Mouse (Mus musculus): Measurements from ENCODE around the gene Kl. TPM values are rescaled to one million over a fixed set of nuclear protein-coding genes. Genes with fewer than 3 reads are reported as not detected.
A peak's percentile ranks its signal among the peaks of the same experiment; 100 is the strongest.

Kl gene
- polyA plus RNA-seq, 1 experiment from 2014 or later, result 0.42 TPM

- DNase-seq (ENCODE audit: low spot score), result no peak
- Histone ChIP-seq H3K27ac (replicated peaks; ENCODE audit: low read depth, low read length) (no peak overlapping the region), H3K36me3 (ENCODE audit: control insufficient read depth, insufficient read depth, low read length) (no peaks in the 10 kb centered on the region), H3K4me3 (ENCODE audit: low read depth, low read length) (no peak overlapping the region), H3K4me2 (ENCODE audit: low read depth, low read length) (no peak overlapping the region), H3K9ac (ENCODE audit: low read depth, low read length) (no peak overlapping the region), H3K4me1 (ENCODE audit: control insufficient read depth, insufficient read depth, low read length) (no peaks in the 10 kb centered on the region), H3K27me3 (replicated peaks; ENCODE audit: control insufficient read depth, insufficient read depth, low read length) (no peaks in the 10 kb centered on the region), H3K9me3 (ENCODE audit: control insufficient read depth, low read length) (no peaks in the 10 kb centered on the region)
- ATAC-seq (ENCODE audit: low read depth), result no peak
- 64% methylated on average over 2 of the region's 2 CpGs for WGBS
Measured at GRCm38 (mm10) chr5:150919961-150920360, 32.4 kb upstream of the Kl start.

GRCm38 (mm10) chr5:150929406-150929805 lies 23.0 kb upstream of the Kl start:
- DNase-seq (ENCODE audit: low spot score), result no peak
- H3K9ac ChIP-seq (ENCODE audit: low read depth, low read length), result no peak overlapping the region
- H3K4me1 ChIP-seq (ENCODE audit: control insufficient read depth, insufficient read depth, low read length), result no peaks in the 10 kb centered on the region
- 75% methylated on average over 2 of the region's 2 CpGs for WGBS
- ATAC-seq (ENCODE audit: low read depth), result no peak
- H3K4me3 ChIP-seq (ENCODE audit: low read depth, low read length), result no peak overlapping the region
- H3K36me3 ChIP-seq (ENCODE audit: control insufficient read depth, insufficient read depth, low read length), result no peaks in the 10 kb centered on the region
- no peaks in the 10 kb centered on the region for H3K27me3 ChIP-seq (replicated peaks; ENCODE audit: control insufficient read depth, insufficient read depth, low read length)
- H3K27ac ChIP-seq (replicated peaks; ENCODE audit: low read depth, low read length), result no peak overlapping the region
- no peak overlapping the region for H3K4me2 ChIP-seq (ENCODE audit: low read depth, low read length)
- no peaks in the 10 kb centered on the region for H3K9me3 ChIP-seq (ENCODE audit: control insufficient read depth, low read length)

GRCm38 (mm10) chr5:150932596-150932995 lies 19.8 kb upstream of the Kl start:
- Histone ChIP-seq H3K4me3 (ENCODE audit: low read depth, low read length) (no peak overlapping the region), H3K27ac (replicated peaks; ENCODE audit: low read depth, low read length) (no peak overlapping the region), H3K36me3 (ENCODE audit: control insufficient read depth, insufficient read depth, low read length) (no peaks in the 10 kb centered on the region), H3K9ac (ENCODE audit: low read depth, low read length) (no peak overlapping the region), H3K4me1 (ENCODE audit: control insufficient read depth, insufficient read depth, low read length) (peaks cover 5% of the 10 kb centered on the region), H3K27me3 (replicated peaks; ENCODE audit: control insufficient read depth, insufficient read depth, low read length) (no peaks in the 10 kb centered on the region), H3K9me3 (ENCODE audit: control insufficient read depth, low read length) (no peaks in the 10 kb centered on the region), H3K4me2 (ENCODE audit: low read depth, low read length) (no peak overlapping the region)
- 66% methylated on average over 2 of the region's 2 CpGs for WGBS
- DNase-seq (ENCODE audit: low spot score) (no peak), ATAC-seq (ENCODE audit: low read depth) (no peak)

GRCm38 (mm10) chr5:150936213-150936612 lies 16.2 kb upstream of the Kl start:
- peak; percentile 54 for DNase-seq (ENCODE audit: low spot score)
- Histone ChIP-seq H3K36me3 (ENCODE audit: control insufficient read depth, insufficient read depth, low read length) (no peaks in the 10 kb centered on the region), H3K4me2 (ENCODE audit: low read depth, low read length) (no peak overlapping the region), H3K9me3 (ENCODE audit: control insufficient read depth, low read length) (no peaks in the 10 kb centered on the region), H3K9ac (ENCODE audit: low read depth, low read length) (no peak overlapping the region), H3K4me1 (ENCODE audit: control insufficient read depth, insufficient read depth, low read length) (peaks cover 8% of the 10 kb centered on the region), H3K4me3 (ENCODE audit: low read depth, low read length) (no peak overlapping the region), H3K27me3 (replicated peaks; ENCODE audit: control insufficient read depth, insufficient read depth, low read length) (no peaks in the 10 kb centered on the region), H3K27ac (replicated peaks; ENCODE audit: low read depth, low read length) (no peak overlapping the region)
- 33% methylated on average over 5 of the region's 5 CpGs for WGBS
- no peak for ATAC-seq (ENCODE audit: low read depth)

GRCm38 (mm10) chr5:150936807-150937206 lies 15.6 kb upstream of the Kl start:
- no peak overlapping the region for H3K4me2 ChIP-seq (ENCODE audit: low read depth, low read length)
- no peak for ATAC-seq (ENCODE audit: low read depth)
- no peaks in the 10 kb centered on the region for H3K36me3 ChIP-seq (ENCODE audit: control insufficient read depth, insufficient read depth, low read length)
- 57% methylated on average over 4 of the region's 4 CpGs for WGBS
- peaks cover 8% of the 10 kb centered on the region for H3K4me1 ChIP-seq (ENCODE audit: control insufficient read depth, insufficient read depth, low read length)
- H3K4me3 ChIP-seq (ENCODE audit: low read depth, low read length), result no peak overlapping the region
- H3K27ac ChIP-seq (replicated peaks; ENCODE audit: low read depth, low read length), result no peak overlapping the region
- H3K27me3 ChIP-seq (replicated peaks; ENCODE audit: control insufficient read depth, insufficient read depth, low read length), result no peaks in the 10 kb centered on the region
- no peaks in the 10 kb centered on the region for H3K9me3 ChIP-seq (ENCODE audit: control insufficient read depth, low read length)
- no peak overlapping the region for H3K9ac ChIP-seq (ENCODE audit: low read depth, low read length)
- no peak for DNase-seq (ENCODE audit: low spot score)

- Histone ChIP-seq H3K4me2 (ENCODE audit: low read depth, low read length) (no peak overlapping the region), H3K27me3 (replicated peaks; ENCODE audit: control insufficient read depth, insufficient read depth, low read length) (no peaks in the 10 kb centered on the region), H3K9me3 (ENCODE audit: control insufficient read depth, low read length) (no peaks in the 10 kb centered on the region), H3K4me1 (ENCODE audit: control insufficient read depth, insufficient read depth, low read length) (peaks cover 8% of the 10 kb centered on the region), H3K27ac (replicated peaks; ENCODE audit: low read depth, low read length) (no peak overlapping the region), H3K9ac (ENCODE audit: low read depth, low read length) (no peak overlapping the region), H3K36me3 (ENCODE audit: control insufficient read depth, insufficient read depth, low read length) (no peaks in the 10 kb centered on the region), H3K4me3 (ENCODE audit: low read depth, low read length) (no peak overlapping the region)
- 21% methylated on average over 2 of the region's 2 CpGs for WGBS
- peak; percentile 12 for DNase-seq (ENCODE audit: low spot score)
- no peak for ATAC-seq (ENCODE audit: low read depth)
Measured at GRCm38 (mm10) chr5:150937501-150937900, 14.9 kb upstream of the Kl start.

- H3K4me2 ChIP-seq (ENCODE audit: low read depth, low read length), result no peak overlapping the region
- H3K4me3 ChIP-seq (ENCODE audit: low read depth, low read length), result no peak overlapping the region
- H3K27me3 ChIP-seq (replicated peaks; ENCODE audit: control insufficient read depth, insufficient read depth, low read length), result no peaks in the 10 kb centered on the region
- H3K27ac ChIP-seq (replicated peaks; ENCODE audit: low read depth, low read length), result no peak overlapping the region
- DNase-seq (ENCODE audit: low spot score) (no peak), ATAC-seq (ENCODE audit: low read depth) (no peak)
- no peaks in the 10 kb centered on the region for H3K4me1 ChIP-seq (ENCODE audit: control insufficient read depth, insufficient read depth, low read length)
- 93% methylated on average over 2 of the region's 2 CpGs for WGBS
- H3K9ac ChIP-seq (ENCODE audit: low read depth, low read length), result no peak overlapping the region
- no peaks in the 10 kb centered on the region for H3K9me3 ChIP-seq (ENCODE audit: control insufficient read depth, low read length)
- no peaks in the 10 kb centered on the region for H3K36me3 ChIP-seq (ENCODE audit: control insufficient read depth, insufficient read depth, low read length)
Measured at GRCm38 (mm10) chr5:150945576-150945975, 6.8 kb upstream of the Kl start.

- Histone ChIP-seq H3K27me3 (replicated peaks; ENCODE audit: control insufficient read depth, insufficient read depth, low read length) (peaks cover 34% of the 10 kb centered on the region), H3K36me3 (ENCODE audit: control insufficient read depth, insufficient read depth, low read length) (no peaks in the 10 kb centered on the region), H3K4me2 (ENCODE audit: low read depth, low read length) (no peak overlapping the region), H3K4me3 (ENCODE audit: low read depth, low read length) (no peak overlapping the region), H3K9me3 (ENCODE audit: control insufficient read depth, low read length) (no peaks in the 10 kb centered on the region), H3K27ac (replicated peaks; ENCODE audit: low read depth, low read length) (no peak overlapping the region), H3K9ac (ENCODE audit: low read depth, low read length) (no peak overlapping the region), H3K4me1 (ENCODE audit: control insufficient read depth, insufficient read depth, low read length) (0 out of 2 replicates have a peak, but pooled peaks cover 4% of the 10 kb centered on the region)
- ATAC-seq (ENCODE audit: low read depth) (no peak), DNase-seq (ENCODE audit: low spot score) (no peak)
- 84% methylated on average over 3 of the region's 3 CpGs for WGBS
Measured at GRCm38 (mm10) chr5:150949131-150949530, 3.3 kb upstream of the Kl start.

- H3K4me3 ChIP-seq (ENCODE audit: low read depth, low read length), result no peak overlapping the region
- ATAC-seq (ENCODE audit: low read depth) (no peak), DNase-seq (ENCODE audit: low spot score) (no peak)
- H3K4me1 ChIP-seq (ENCODE audit: control insufficient read depth, insufficient read depth, low read length), result 0 out of 2 replicates have a peak, but pooled peaks cover 4% of the 10 kb centered on the region
- no peak overlapping the region for H3K4me2 ChIP-seq (ENCODE audit: low read depth, low read length)
- WGBS, result 92% methylated on average over 7 of the region's 7 CpGs
- no peak overlapping the region for H3K9ac ChIP-seq (ENCODE audit: low read depth, low read length)
- H3K27ac ChIP-seq (replicated peaks; ENCODE audit: low read depth, low read length), result no peak overlapping the region
- no peaks in the 10 kb centered on the region for H3K9me3 ChIP-seq (ENCODE audit: control insufficient read depth, low read length)
- no peaks in the 10 kb centered on the region for H3K36me3 ChIP-seq (ENCODE audit: control insufficient read depth, insufficient read depth, low read length)
- H3K27me3 ChIP-seq (replicated peaks; ENCODE audit: control insufficient read depth, insufficient read depth, low read length), result peaks cover 38% of the 10 kb centered on the region
Measured at GRCm38 (mm10) chr5:150951325-150951724, 1.1 kb upstream of the Kl start.
